Mouse (Mus musculus) lung, adult 10 weeks (tissue): ENCODE data around the gene Sort1. TPM values are rescaled to one million over a fixed set of nuclear protein-coding genes. Genes with fewer than 3 reads are reported as not detected.

Experiments
- polyA plus RNA-seq: library from polyadenylated mRNA; stranded (reverse); fragments of 350-450 nt; fragmentation: Illumina TruSeq; extraction: RNeasy Lipid Tissue Mini Kit (QIAGEN cat#74804); gene quantifications from one replicate; pipeline ENCODE4 v1.2.3, GENCODE M21; 2014; ENCODE audit warnings: low read depth, low replicate concordance; ENCODE audit not compliant: insufficient read depth

The Sort1 gene
- 52.6 TPM for polyA plus RNA-seq

GRCm38 (mm10) chr3:108283781-108284601 lies at the start of gene Sort1:
TSS of gene Sort1 (plus strand) at chr3:108284082.

GRCm38 (mm10) chr3:108256719-108257637 lies 26.9 kb upstream of the Sort1 start, which contains the start of gene Psma5:
TSS of gene Psma5 (plus strand) at chr3:108256926.

GRCm38 (mm10) chr3:108364270-108364995 lies 80.6 kb downstream of the Sort1 start, which contains the start of gene Mybphl:
TSS of gene Mybphl (plus strand) at chr3:108364911.

GRCm38 (mm10) chr3:108383485-108384354 lies 99.8 kb downstream of the Sort1 start, which contains the start of gene Psrc1:
TSS of gene Psrc1 (plus strand) at chr3:108383839.

Other genes with a start within 250 kb of the Sort1 start
- gene Gstm4, start 239.2 kb upstream of the Sort1 start, polyA plus RNA-seq, result 15.8 TPM
- gene Ampd2, start 197.4 kb upstream of the Sort1 start, polyA plus RNA-seq, result 11.1 TPM
- gene Gnat2, start 191.3 kb upstream of the Sort1 start, polyA plus RNA-seq, result not detected
- gene Gnai3, start 137.9 kb upstream of the Sort1 start, polyA plus RNA-seq, result 49.2 TPM
- not detected for gene Gpr61, start 129.2 kb upstream of the Sort1 start, polyA plus RNA-seq
- 5.9 TPM for gene Amigo1, start 97.7 kb upstream of the Sort1 start, polyA plus RNA-seq
- 6.2 TPM for gene Cyb561d1, start 82.9 kb upstream of the Sort1 start, polyA plus RNA-seq
- gene Atxn7l2, start 73.1 kb upstream of the Sort1 start, polyA plus RNA-seq, result 2.5 TPM
- 0.10 TPM for gene Sypl2, start 57.4 kb upstream of the Sort1 start, polyA plus RNA-seq
- gene Psma5, start 27.2 kb upstream of the Sort1 start, polyA plus RNA-seq, result 107 TPM
- gene Mybphl, start 80.8 kb downstream of the Sort1 start, polyA plus RNA-seq, result 21.6 TPM
- gene Psrc1, start 99.8 kb downstream of the Sort1 start, polyA plus RNA-seq, result 1.6 TPM
- 2.4 TPM for gene Celsr2, start 131.5 kb downstream of the Sort1 start, polyA plus RNA-seq
- 60.5 TPM for gene Sars, start 161.1 kb downstream of the Sort1 start, polyA plus RNA-seq